ENCODE assay signal across 8 mouse cellular contexts in genomic region chr4:155785819-155786218, GRCm38 (mm10). TPM values are rescaled to one million over a fixed set of nuclear protein-coding genes. Genes with fewer than 3 reads are reported as not detected.
A peak's percentile ranks its signal among the peaks of the same experiment; 100 is the strongest.
DNase-seq lines count a peak whose midpoint lies in the region; ATAC-seq and TF ChIP-seq lines count a peak whose summit lies in the region.
"Had no signal": no experiment of that assay in that cellular context is flagged by ENCODE, and none has a peak within 500 bp of the region (broad histone marks: within the 10 kb centered on the region; RNA-seq: fewer than 3 reads in every experiment).

Gene Tmem88b (minus strand): TSS chr4:155785874.

- H3K4me2 ChIP-seq in lung, postnatal 0 days (replicated peaks; ENCODE audit: low read depth, low read length): peak within 1 kb of the TSS; percentile 61; the same call in 1 of the 2 replicates

- no peak for TF ChIP-seq EP300 in lung, postnatal 0 days (IDR thresholded peaks at IDR 0.05)

- no peaks in the 10 kb centered on the region for H3K4me1 ChIP-seq in lung, postnatal 0 days (ENCODE audit: insufficient read depth, low read depth, low read length)
- H3K4me1 ChIP-seq in small intestine, adult 2 months (ENCODE audit: control insufficient read depth, insufficient read depth, insufficient read length, low read length): peaks cover 5% of the 10 kb centered on the region; the same call in 1 of the 2 replicates

- H3K4me3 ChIP-seq in lung, postnatal 0 days (ENCODE audit: low read depth, low read length): no peak within 1 kb of the TSS
- H3K4me3 ChIP-seq in small intestine, adult 2 months (ENCODE audit: low read depth, low read length): no peak within 1 kb of the TSS

- DNase-seq in lung, postnatal 0 days (ENCODE audit: low spot score): no peak
- DNase-seq in lung, adult 18-20 months: no peak
- no peak for DNase-seq in layer of hippocampus, postnatal 25 days (ENCODE audit: extremely low spot score in 1 of 2, low spot score in 1 of 2)
- no peak for DNase-seq in ovary, postnatal 10 days (ENCODE audit: low spot score)

- WGBS in lung, postnatal 0 days: 62% methylated on average over 5 of the region's 5 CpGs
- WGBS in small intestine, adult 2 months: 75% methylated on average over 5 of the region's 5 CpGs

- peak; percentile 27 for TF ChIP-seq CTCF in lung, postnatal 0 days (IDR thresholded peaks at IDR 0.05)
- TF ChIP-seq CTCF in small intestine, adult 2 months (IDR thresholded peaks at IDR 0.05; ENCODE audit: extremely low read depth, insufficient read length, insufficient replicate concordance, low read depth, low read length): no peak

- H3K9me3 ChIP-seq in lung, postnatal 0 days (ENCODE audit: low read length): no peaks in the 10 kb centered on the region

- no peaks in the 10 kb centered on the region for H3K36me3 ChIP-seq in lung, postnatal 0 days (ENCODE audit: insufficient read depth, low read length)
- no peaks in the 10 kb centered on the region for H3K36me3 ChIP-seq in small intestine, adult 2 months (ENCODE audit: control insufficient read depth, insufficient read depth, low read length)

- no peak for ATAC-seq in lung, postnatal 0 days
- peak; percentile 48 for ATAC-seq in erythroblast, adult 5-6 weeks (replicated peaks; ENCODE audit: low FRiP score, poor library complexity, severe bottlenecking)
- ATAC-seq in activated CD4-positive, CD25-positive, alpha-beta regulatory T cell, adult 4 months: no peak

- no peak within 1 kb of the TSS for H3K9ac ChIP-seq in lung, postnatal 0 days (replicated peaks; ENCODE audit: low read depth)

- no peak for TF ChIP-seq POLR2A in small intestine, adult 2 months (IDR thresholded peaks at IDR 0.05; ENCODE audit: low read depth, low read length)

- no peak within 1 kb of the TSS for H3K27ac ChIP-seq in lung, postnatal 0 days (ENCODE audit: low read length)
- H3K27ac ChIP-seq in small intestine, adult 2 months (ENCODE audit: insufficient read depth, low read depth, low read length): 0 out of 2 replicates have a peak within 1 kb of the TSS, but pooled peaks have one; percentile 90
- H3K27ac ChIP-seq: macrophage had no signal

- H3K27me3 ChIP-seq in lung, postnatal 0 days (replicated peaks; ENCODE audit: insufficient read depth, low read length): no peaks in the 10 kb centered on the region
- no peaks in the 10 kb centered on the region for H3K27me3 ChIP-seq in small intestine, adult 2 months (ENCODE audit: control insufficient read depth, insufficient read depth, low read length)

RNA-seq across cellular contexts. Expression of gene Tmem88b, which starts in this region (rescaled TPM):
- 0.13 and 0.31 TPM in 2 replicates for polyA plus RNA-seq in lung, postnatal 0 days (2015; fragmentation: Nextera tagmentation; extraction: Ambion mirVana)
- total RNA-seq in erythroblast, adult 5-6 weeks (2015; ENCODE audit: low replicate concordance): 1.3 TPM in 1 of 2 replicates, not detected in the other
- total RNA-seq in erythroblast, adult 5-6 weeks (2017; ENCODE audit: low replicate concordance): 0.42 and 1.3 TPM in 2 replicates
- total RNA-seq in layer of hippocampus, postnatal 25 days (2021): 10 to 100 TPM; 31.3 to 33.9 TPM
- 0.63 and 2.6 TPM in 2 replicates for polyA plus RNA-seq in small intestine, adult 2 months (2012; rRNA removed)
- under 1 TPM in 1 of 2 experiments, not detected in 1; 0.16 TPM for polyA plus RNA-seq in activated CD4-positive, CD25-positive, alpha-beta regulatory T cell, adult 4 months (2017; shearing (Covaris generic))
- polyA plus RNA-seq: macrophage had no signal

Comparison
In these comparisons a context has a peak if more than half of its experiments do, and no peak if none do; other contexts are left out.
1. RNA of gene Tmem88b (total RNA-seq): 31.3 to 33.9 TPM in layer of hippocampus, postnatal 25 days; 0.42 to 1.3 TPM in erythroblast, adult 5-6 weeks; every median in the first group is over 10 times any median in the second.